ENCODE assay signal across 30 mouse cellular contexts in genomic region chr10:59848079-59848877, GRCm38 (mm10). TPM values are rescaled to one million over a fixed set of nuclear protein-coding genes. Genes with fewer than 3 reads are reported as not detected.
DNase-seq lines count a peak whose midpoint lies in the region; ATAC-seq and TF ChIP-seq lines count a peak whose summit lies in the region.
"Had no signal": no experiment of that assay in that cellular context is flagged by ENCODE, and none has a peak within 500 bp of the region (broad histone marks: within the 10 kb centered on the region; RNA-seq: fewer than 3 reads in every experiment).

No protein-coding gene starts in this region.

- no peak overlapping the region for H3K4me3 ChIP-seq in kidney, embryonic 15.5 days (replicated peaks)
- no peak overlapping the region for H3K4me3 ChIP-seq in midbrain, embryonic 11.5 days (ENCODE audit: low read depth, low read length)
- H3K4me3 ChIP-seq in midbrain, embryonic 15.5 days = no peak overlapping the region
- H3K4me3 ChIP-seq in limb, embryonic 14.5 days (replicated peaks; ENCODE audit: low read length) = no peak overlapping the region
- no peak overlapping the region for H3K4me3 ChIP-seq in midbrain, postnatal 0 days (ENCODE audit: low read depth, low read length)
- H3K4me3 ChIP-seq: heart, embryonic 12.5 days; limb, embryonic 13.5 days; megakaryocyte, embryonic 14.5 days; midbrain, embryonic 13.5 days had no signal

- WGBS in kidney, embryonic 15.5 days = 81% methylated on average over 11 of the region's 11 CpGs
- whole genome bisulfite sequencing in midbrain, embryonic 11.5 days = 80% methylated on average over 11 of the region's 11 CpGs
- WGBS in midbrain, embryonic 15.5 days = 78% methylated on average over 11 of the region's 11 CpGs
- 77% methylated on average over 11 of the region's 11 CpGs for WGBS in limb, embryonic 14.5 days
- 83% methylated on average over 11 of the region's 11 CpGs for WGBS in midbrain, postnatal 0 days

- H3K9me3 ChIP-seq in kidney, embryonic 15.5 days (replicated peaks) = no peaks in the 10 kb centered on the region
- H3K9me3 ChIP-seq in midbrain, embryonic 11.5 days (ENCODE audit: control insufficient read depth, low read length) = no peaks in the 10 kb centered on the region
- no peaks in the 10 kb centered on the region for H3K9me3 ChIP-seq in midbrain, embryonic 15.5 days
- no peaks in the 10 kb centered on the region for H3K9me3 ChIP-seq in limb, embryonic 14.5 days (ENCODE audit: control insufficient read depth, low read length)
- no peaks in the 10 kb centered on the region for H3K9me3 ChIP-seq in midbrain, postnatal 0 days (ENCODE audit: low read length)
- H3K9me3 ChIP-seq: heart, embryonic 12.5 days; limb, embryonic 13.5 days; megakaryocyte, embryonic 14.5 days; midbrain, embryonic 13.5 days had no signal

- peaks cover 31% of the 10 kb centered on the region for H3K4me1 ChIP-seq in kidney, embryonic 15.5 days
- no peaks in the 10 kb centered on the region for H3K4me1 ChIP-seq in midbrain, embryonic 11.5 days (ENCODE audit: control insufficient read depth, insufficient read depth, low read length)
- no peaks in the 10 kb centered on the region for H3K4me1 ChIP-seq in midbrain, embryonic 15.5 days
- peaks cover 2% of the 10 kb centered on the region; the same call in 1 of the 2 replicates for H3K4me1 ChIP-seq in limb, embryonic 14.5 days (ENCODE audit: control insufficient read depth, insufficient read depth, low read length)
- H3K4me1 ChIP-seq in midbrain, postnatal 0 days (ENCODE audit: insufficient read depth, low read length) = no peaks in the 10 kb centered on the region

- no peaks in the 10 kb centered on the region for H3K36me3 ChIP-seq in kidney, embryonic 15.5 days
- H3K36me3 ChIP-seq in midbrain, embryonic 11.5 days (ENCODE audit: control insufficient read depth, insufficient read depth, low read length) = no peaks in the 10 kb centered on the region
- H3K36me3 ChIP-seq in midbrain, embryonic 15.5 days (replicated peaks) = no peaks in the 10 kb centered on the region
- peaks cover 3% of the 10 kb centered on the region; the same call in 1 of the 2 replicates for H3K36me3 ChIP-seq in limb, embryonic 14.5 days (ENCODE audit: control insufficient read depth, insufficient read depth, low read length)
- no peaks in the 10 kb centered on the region for H3K36me3 ChIP-seq in midbrain, postnatal 0 days (ENCODE audit: insufficient read depth, low read length)
- H3K36me3 ChIP-seq: heart, embryonic 12.5 days; midbrain, embryonic 13.5 days had no signal

- no peaks in the 10 kb centered on the region for H3K27me3 ChIP-seq in kidney, embryonic 15.5 days
- no peaks in the 10 kb centered on the region for H3K27me3 ChIP-seq in midbrain, embryonic 11.5 days (ENCODE audit: control insufficient read depth, insufficient read depth, low read length)
- no peaks in the 10 kb centered on the region for H3K27me3 ChIP-seq in midbrain, embryonic 15.5 days (replicated peaks)
- no peaks in the 10 kb centered on the region for H3K27me3 ChIP-seq in limb, embryonic 14.5 days (ENCODE audit: control insufficient read depth, insufficient read depth, low read length)
- H3K27me3 ChIP-seq in midbrain, postnatal 0 days (ENCODE audit: insufficient read depth, low read length) = no peaks in the 10 kb centered on the region
- H3K27me3 ChIP-seq: heart, embryonic 12.5 days; limb, embryonic 13.5 days; megakaryocyte, embryonic 14.5 days; midbrain, embryonic 13.5 days; Patski had no signal

- no peak overlapping the region for H3K27ac ChIP-seq in kidney, embryonic 15.5 days
- H3K27ac ChIP-seq in midbrain, embryonic 11.5 days (ENCODE audit: low read depth, low read length) = no peak overlapping the region
- H3K27ac ChIP-seq in midbrain, embryonic 15.5 days = no peak overlapping the region
- H3K27ac ChIP-seq in limb, embryonic 14.5 days (replicated peaks; ENCODE audit: low read depth, low read length) = peak overlapping the region; percentile 48; the same call in 1 of the 2 replicates
- no peak overlapping the region for H3K27ac ChIP-seq in midbrain, postnatal 0 days (ENCODE audit: low read depth, low read length)
- H3K27ac ChIP-seq: hindbrain, embryonic 14.5 days; limb, embryonic 13.5 days; liver, embryonic 14.5 days; midbrain, embryonic 13.5 days; stomach, postnatal 0 days had no signal

- TF ChIP-seq CTCF in midbrain, postnatal 0 days (IDR thresholded peaks at IDR 0.05) = no peak

- DNase-seq in kidney, adult 18-20 months = no peak
- DNase-seq in midbrain, embryonic 11.5 days (ENCODE audit: low spot score, missing footprints) = peak; percentile 51
- DNase-seq in limb, embryonic 14.5 days (ENCODE audit: low spot score) = no peak
- DNase-seq in midbrain, postnatal 0 days (ENCODE audit: low spot score) = no peak
- no peak for DNase-seq in adrenal gland, adult (ENCODE audit: inconsistent age in 2 of 2, low spot score in 1 of 2)
- no peak for DNase-seq in lung, postnatal 4 days
- DNase-seq: adrenal gland, postnatal 14 days; cerebellum, adult 11-12 months; cerebellum, postnatal 10 days; gastrocnemius, postnatal 25 days; heart, adult 18-20 months; kidney, postnatal 25 days; lung, embryonic 14.5 days; lung, postnatal 14 days; right cerebral cortex, adult 18-20 months; right cerebral cortex, postnatal 4 days; thymus, adult 18-20 months; thymus, postnatal 25 days had no signal

- H3K9ac ChIP-seq in kidney, embryonic 15.5 days = no peak overlapping the region
- H3K9ac ChIP-seq in midbrain, embryonic 11.5 days (ENCODE audit: low read length) = no peak overlapping the region
- H3K9ac ChIP-seq in midbrain, embryonic 15.5 days = no peak overlapping the region
- no peak overlapping the region for H3K9ac ChIP-seq in limb, embryonic 14.5 days (ENCODE audit: low read depth, low read length, severe bottlenecking)
- H3K9ac ChIP-seq in midbrain, postnatal 0 days (replicated peaks; ENCODE audit: low read length, poor library complexity, severe bottlenecking) = no peak overlapping the region
- H3K9ac ChIP-seq: heart, embryonic 12.5 days; hindbrain, embryonic 14.5 days; limb, embryonic 13.5 days; liver, embryonic 14.5 days; lung, embryonic 14.5 days; midbrain, embryonic 13.5 days had no signal

- H3K4me2 ChIP-seq in kidney, embryonic 15.5 days = no peak overlapping the region
- H3K4me2 ChIP-seq in midbrain, embryonic 11.5 days = no peak overlapping the region
- H3K4me2 ChIP-seq in midbrain, embryonic 15.5 days = no peak overlapping the region
- no peak overlapping the region for H3K4me2 ChIP-seq in limb, embryonic 14.5 days (replicated peaks; ENCODE audit: low read depth, low read length, severe bottlenecking)
- H3K4me2 ChIP-seq in midbrain, postnatal 0 days (ENCODE audit: low read depth, low read length, poor library complexity, severe bottlenecking) = no peak overlapping the region
- H3K4me2 ChIP-seq: heart, embryonic 12.5 days; hindbrain, embryonic 14.5 days; limb, embryonic 13.5 days; lung, embryonic 14.5 days; midbrain, embryonic 13.5 days had no signal

- peak; percentile 25; the same call in 1 of the 2 replicates for ATAC-seq in kidney, embryonic 15.5 days (replicated peaks; ENCODE audit: low FRiP score)
- ATAC-seq in midbrain, embryonic 11.5 days (ENCODE audit: low FRiP score) = no peak
- no peak for ATAC-seq in midbrain, embryonic 15.5 days (replicated peaks)
- no peak for ATAC-seq in limb, embryonic 14.5 days (ENCODE audit: low FRiP score, low read depth)
- no peak for ATAC-seq in midbrain, postnatal 0 days (ENCODE audit: low FRiP score)
- ATAC-seq: forebrain, embryonic 14.5 days; inflammation-experienced regulatory T-cells, adult 6 months; midbrain, embryonic 13.5 days; Patski had no signal

- no peak for TF ChIP-seq POLR2A in limb, embryonic 14.5 days (IDR thresholded peaks at IDR 0.05; ENCODE audit: borderline replicate concordance, extremely low read depth, insufficient read depth, insufficient read length)

RNA-seq across cellular contexts. Expression of gene Dnajb12, which starts 31.1 kb away (rescaled TPM):
- 27.1 and 30.2 TPM in 2 replicates for polyA plus RNA-seq in kidney, embryonic 15.5 days (2015; fragmentation: Nextera tagmentation; extraction: Ambion mirVana)
- 21.0 and 22.4 TPM in 2 replicates for polyA plus RNA-seq in midbrain, embryonic 11.5 days (2014; fragmentation: Nextera tagmentation; extraction: Ambion mirVana)
- 18.0 TPM in 2 replicates for polyA plus RNA-seq in midbrain, embryonic 15.5 days (2015; fragmentation: Nextera tagmentation; extraction: Ambion mirVana)
- polyA plus RNA-seq in limb, embryonic 14.5 days (2012; rRNA removed) = 34.1 and 37.1 TPM in 2 replicates
- polyA plus RNA-seq in limb, embryonic 14.5 days (2014; fragmentation: Nextera tagmentation; extraction: Ambion mirVana) = 26.0 and 26.3 TPM in 2 replicates
- total RNA-seq in midbrain, postnatal 0 days (2014; rRNA removed) = 47.9 and 51.6 TPM in 2 replicates
- polyA plus RNA-seq in midbrain, postnatal 0 days (2015; fragmentation: Nextera tagmentation; extraction: Ambion mirVana) = 25.7 and 26.3 TPM in 2 replicates
